Mouse (Mus musculus) forelimb bud, embryonic 11.5 days (tissue): ENCODE measurements around the gene Hk2.

ENCODE experiments used
- DNase-seq: peaks from one replicate; pipeline ENCODE4 v3.0.0-alpha.2; 2012; ENCODE audit warnings: low read depth, low spot score

The Hk2 gene

GRCm38 (mm10) chr6:82770286-82770685 is 4.0 kb downstream of the Hk2 start:
- no peak for DNase-seq

- DNase-seq = no peak
Observed at GRCm38 (mm10) chr6:82769704-82770103, 4.5 kb downstream of the Hk2 start.

GRCm38 (mm10) chr6:82767734-82768586 is 6.3 kb downstream of the Hk2 start:
- DNase-seq = no peak

- DNase-seq = no peak
Observed at GRCm38 (mm10) chr6:82766636-82767035, 7.6 kb downstream of the Hk2 start.

GRCm38 (mm10) chr6:82765261-82765660 is 9.0 kb downstream of the Hk2 start:
- DNase-seq = no peak

- no peak for DNase-seq
Observed at GRCm38 (mm10) chr6:82763871-82764503, 10.3 kb downstream of the Hk2 start.

- no peak for DNase-seq
Observed at GRCm38 (mm10) chr6:82762728-82763127, 11.5 kb downstream of the Hk2 start.

- no peak for DNase-seq
Observed at GRCm38 (mm10) chr6:82760749-82761357, 13.4 kb downstream of the Hk2 start.

GRCm38 (mm10) chr6:82759241-82759640 is 15.0 kb downstream of the Hk2 start:
- no peak for DNase-seq

GRCm38 (mm10) chr6:82756799-82757210 is 17.4 kb downstream of the Hk2 start:
- DNase-seq = no peak

GRCm38 (mm10) chr6:82756216-82756615 is 18.0 kb downstream of the Hk2 start:
- DNase-seq = no peak

GRCm38 (mm10) chr6:82755338-82755737 is 18.9 kb downstream of the Hk2 start:
- DNase-seq = no peak

GRCm38 (mm10) chr6:82754769-82755168 is 19.5 kb downstream of the Hk2 start:
- no peak for DNase-seq

GRCm38 (mm10) chr6:82753638-82754361 is 20.5 kb downstream of the Hk2 start:
- no peak for DNase-seq

- DNase-seq = no peak
Observed at GRCm38 (mm10) chr6:82753061-82753460, 21.2 kb downstream of the Hk2 start.

- DNase-seq = no peak
Observed at GRCm38 (mm10) chr6:82751791-82752190, 22.5 kb downstream of the Hk2 start.

GRCm38 (mm10) chr6:82751031-82751430 is 23.2 kb downstream of the Hk2 start:
- no peak for DNase-seq

- no peak for DNase-seq
Observed at GRCm38 (mm10) chr6:82750063-82750462, 24.2 kb downstream of the Hk2 start.

- DNase-seq = no peak
Observed at GRCm38 (mm10) chr6:82748106-82748672, 26.1 kb downstream of the Hk2 start.

- DNase-seq = no peak
Observed at GRCm38 (mm10) chr6:82747085-82747484, 27.2 kb downstream of the Hk2 start.

GRCm38 (mm10) chr6:82744553-82744952 is 29.7 kb downstream of the Hk2 start:
- no peak for DNase-seq

GRCm38 (mm10) chr6:82741518-82741880 is 32.8 kb downstream of the Hk2 start:
- DNase-seq = no peak
